Mouse (Mus musculus): ENCODE results near the gene Tbc1d13.

The Tbc1d13 gene

GRCm38 (mm10) chr2:30133613-30134377 is at the start of gene Tbc1d13:
Gene Tbc1d13, plus strand, starts transcription at chr2:30133746.
- peak; percentile 94 for DNase-seq (ENCODE audit: low spot score)

- DNase-seq (ENCODE audit: low spot score), result no peak
Measured at GRCm38 (mm10) chr2:30084113-30084512, 49.4 kb upstream of the Tbc1d13 start.

- DNase-seq (ENCODE audit: low spot score), result no peak
Measured at GRCm38 (mm10) chr2:30084632-30085031, 48.9 kb upstream of the Tbc1d13 start.

GRCm38 (mm10) chr2:30087310-30087709 is 46.2 kb upstream of the Tbc1d13 start:
- DNase-seq (ENCODE audit: low spot score), result no peak

GRCm38 (mm10) chr2:30091521-30091920 is 42.0 kb upstream of the Tbc1d13 start:
- DNase-seq (ENCODE audit: low spot score), result no peak

GRCm38 (mm10) chr2:30092280-30092918 is 41.1 kb upstream of the Tbc1d13 start:
- DNase-seq (ENCODE audit: low spot score), result no peak

GRCm38 (mm10) chr2:30093471-30094207 is 39.9 kb upstream of the Tbc1d13 start, which contains the start of gene Zdhhc12:
Gene Zdhhc12, minus strand, starts transcription at chr2:30093648.
- peak; percentile 98 for DNase-seq (ENCODE audit: low spot score)

- DNase-seq (ENCODE audit: low spot score), result no peak
Measured at GRCm38 (mm10) chr2:30094208-30094588, 39.3 kb upstream of the Tbc1d13 start.

- no peak for DNase-seq (ENCODE audit: low spot score)
Measured at GRCm38 (mm10) chr2:30095882-30096527, 37.5 kb upstream of the Tbc1d13 start.

GRCm38 (mm10) chr2:30100214-30100613 is 33.3 kb upstream of the Tbc1d13 start:
- no peak for DNase-seq (ENCODE audit: low spot score)

GRCm38 (mm10) chr2:30106364-30106763 is 27.2 kb upstream of the Tbc1d13 start:
- no peak for DNase-seq (ENCODE audit: low spot score)

- no peak for DNase-seq (ENCODE audit: low spot score)
Measured at GRCm38 (mm10) chr2:30107646-30108045, 25.9 kb upstream of the Tbc1d13 start.

GRCm38 (mm10) chr2:30108260-30108659 is 25.3 kb upstream of the Tbc1d13 start:
- no peak for DNase-seq (ENCODE audit: low spot score)

GRCm38 (mm10) chr2:30111500-30111899 is 22.0 kb upstream of the Tbc1d13 start:
- DNase-seq (ENCODE audit: low spot score), result no peak

- no peak for DNase-seq (ENCODE audit: low spot score)
Measured at GRCm38 (mm10) chr2:30112564-30112963, 21.0 kb upstream of the Tbc1d13 start.

GRCm38 (mm10) chr2:30119641-30120051 is 13.9 kb upstream of the Tbc1d13 start:
- no peak for DNase-seq (ENCODE audit: low spot score)

- no peak for DNase-seq (ENCODE audit: low spot score)
Measured at GRCm38 (mm10) chr2:30120269-30120668, 13.3 kb upstream of the Tbc1d13 start.

GRCm38 (mm10) chr2:30122766-30123165 is 10.8 kb upstream of the Tbc1d13 start:
- DNase-seq (ENCODE audit: low spot score), result no peak

GRCm38 (mm10) chr2:30123729-30124471 is 9.6 kb upstream of the Tbc1d13 start:
- DNase-seq (ENCODE audit: low spot score), result no peak

- DNase-seq (ENCODE audit: low spot score), result peak; percentile 93
Measured at GRCm38 (mm10) chr2:30124472-30125274, 8.9 kb upstream of the Tbc1d13 start, which contains the start of gene Zer1. Gene Zer1, minus strand, starts transcription at chr2:30124585.

- DNase-seq (ENCODE audit: low spot score), result no peak
Measured at GRCm38 (mm10) chr2:30128789-30129188, 4.8 kb upstream of the Tbc1d13 start.

Data from ovary, adult 18-20 months (tissue).